Mouse (Mus musculus) retina, postnatal 1 day (tissue): ENCODE measurements around the gene Megf8.
"Not testable (repeated sequence)": the region's sequence is repeated elsewhere in the genome, so short reads cannot be mapped to it uniquely, and the experiment has no call there.

Experiments used
- DNase-seq: peaks from one replicate; pipeline ENCODE4 v3.0.0-alpha.2; 2012

Gene Megf8

DNA sequence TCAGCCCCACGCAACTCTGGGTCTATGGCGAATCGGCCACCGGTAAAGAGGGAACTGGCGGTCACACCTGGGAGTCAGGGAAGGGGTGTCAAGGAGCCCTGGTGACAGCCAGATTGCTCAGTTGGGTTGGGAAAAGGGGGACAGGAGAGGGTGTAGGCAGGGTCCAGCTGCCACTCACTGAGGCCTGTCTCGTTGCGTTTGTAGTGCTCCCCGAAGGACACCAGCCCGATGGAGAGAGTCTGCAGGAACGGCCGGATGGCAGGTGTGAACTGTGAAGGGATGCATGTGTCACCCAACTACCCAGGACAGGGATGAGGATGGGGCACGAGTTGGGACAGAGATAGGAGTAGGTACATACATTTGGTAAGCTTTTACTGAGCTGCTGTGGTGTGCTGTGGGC is 68.3 kb downstream of the Megf8 start:
- no peak for DNase-seq

DNA sequence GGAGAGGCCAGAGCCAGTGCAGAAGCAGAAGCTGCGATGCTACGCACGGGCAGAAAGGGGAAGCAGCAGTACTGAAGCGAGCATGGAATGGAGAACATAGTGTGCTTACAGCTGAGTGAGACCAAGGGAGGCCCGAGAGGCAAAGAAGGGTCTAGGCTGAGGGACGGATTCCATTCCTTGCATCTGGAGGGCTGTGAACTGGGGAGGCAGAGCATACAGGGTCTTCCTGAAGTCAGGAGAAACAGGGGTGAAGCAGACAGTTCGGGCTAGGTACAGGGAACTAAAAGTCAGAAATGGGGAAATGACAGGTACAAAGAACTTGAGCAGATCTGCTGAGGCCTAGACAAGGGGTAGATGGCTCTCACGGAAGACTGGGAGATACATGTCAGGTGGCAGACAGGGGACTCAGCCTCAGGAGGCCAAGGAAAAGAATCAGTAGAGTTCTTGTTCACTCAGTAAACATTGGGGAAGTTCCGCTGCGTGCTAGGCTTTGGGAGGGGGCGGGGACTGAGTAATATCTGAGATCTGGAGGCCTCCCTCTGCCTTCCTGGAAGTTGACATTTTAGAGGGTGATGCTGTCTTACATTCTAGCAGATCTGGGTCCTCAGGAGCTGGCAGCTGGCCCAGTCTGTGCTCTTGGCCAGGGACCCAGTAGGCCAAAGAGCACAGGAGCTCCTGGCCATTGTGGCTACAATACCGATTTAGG is 69.0 kb downstream of the Megf8 start:
- no peak for DNase-seq

DNA sequence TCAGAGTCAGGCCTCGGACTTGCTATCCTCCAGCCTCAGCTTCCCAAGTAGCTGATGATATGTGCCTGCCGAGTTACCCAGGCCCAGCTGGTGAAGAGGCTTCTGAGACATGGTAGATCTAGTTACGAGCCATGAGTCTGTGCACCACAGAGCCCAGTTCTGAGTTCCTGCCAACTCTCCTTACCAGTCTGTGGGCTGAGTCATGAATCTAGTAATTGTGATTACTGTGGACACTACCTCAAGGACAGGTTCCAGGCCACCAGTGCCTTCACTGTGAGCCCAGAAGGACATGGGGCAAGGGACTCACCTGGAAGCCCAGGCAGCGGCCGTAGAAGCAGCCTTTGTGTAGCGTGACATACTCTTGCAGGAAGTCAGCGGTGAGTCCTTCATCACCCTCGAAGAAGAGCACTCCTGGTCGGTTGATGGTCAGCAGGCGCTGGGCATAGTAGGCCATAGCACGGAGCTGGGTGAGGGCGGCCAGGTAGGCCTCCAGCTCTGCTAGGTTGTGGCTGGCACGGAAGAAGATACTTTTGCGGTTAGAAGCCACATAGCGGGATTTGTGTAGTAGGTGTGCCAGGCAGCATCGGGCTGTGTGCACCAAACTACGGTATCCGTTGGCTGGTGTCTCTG is 71.0 kb downstream of the Megf8 start:
- DNase-seq = no peak

DNA sequence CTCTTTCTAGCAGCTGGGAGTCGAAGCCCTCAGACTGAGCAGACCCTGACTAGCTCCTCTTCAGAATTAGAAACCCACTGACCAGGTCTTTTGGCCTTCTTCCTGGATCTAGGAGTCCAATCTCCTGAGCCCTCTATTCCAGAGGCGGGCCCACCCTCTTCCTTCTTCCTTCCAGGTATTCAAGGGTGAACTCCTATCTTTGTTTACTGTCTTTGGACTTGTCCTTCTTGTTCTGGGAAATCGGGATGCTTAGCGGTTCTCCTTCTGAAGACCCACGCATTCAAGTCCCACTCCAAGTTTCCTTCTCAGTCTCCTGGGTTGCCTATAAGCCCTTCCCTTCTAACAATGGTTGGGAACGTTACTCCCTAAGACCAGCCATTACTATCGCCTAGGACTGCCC is 72.0 kb downstream of the Megf8 start:
- DNase-seq = no peak

DNA sequence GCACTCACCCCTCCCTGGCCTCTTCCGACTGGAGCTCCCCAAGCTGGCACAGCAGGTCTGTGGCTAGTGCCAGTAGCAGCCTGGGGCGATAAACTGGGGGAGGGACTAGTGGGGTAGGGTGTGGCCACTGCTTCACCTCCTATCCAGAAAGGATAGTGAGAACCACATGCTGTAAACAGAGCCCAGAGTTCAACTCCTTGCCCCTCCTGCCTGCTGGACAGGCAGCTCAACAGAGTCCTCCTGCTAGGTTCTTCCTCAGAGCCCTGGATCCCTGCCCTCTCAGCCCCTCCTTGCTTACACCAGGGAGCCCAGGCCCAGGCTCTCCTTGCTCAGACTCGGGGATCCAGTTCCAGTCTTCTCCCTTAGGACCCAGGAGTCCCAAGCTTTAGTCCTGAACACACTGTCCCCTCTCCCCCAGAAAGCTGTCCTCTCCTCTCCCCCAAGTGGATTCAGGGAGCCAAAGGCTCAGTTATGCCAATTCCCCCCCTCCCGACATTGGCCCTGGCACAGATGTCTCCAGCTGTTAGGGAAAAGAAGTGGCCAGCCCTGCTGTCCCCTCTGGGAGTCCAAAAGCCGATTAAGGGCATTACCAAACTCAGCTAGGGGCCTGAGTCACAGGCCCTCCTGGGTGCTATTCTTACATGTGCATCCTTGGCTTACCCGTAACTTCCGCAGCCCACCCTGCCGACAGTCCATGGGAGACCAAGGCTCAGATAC is 73.2 kb downstream of the Megf8 start:
- no peak for DNase-seq

DNA sequence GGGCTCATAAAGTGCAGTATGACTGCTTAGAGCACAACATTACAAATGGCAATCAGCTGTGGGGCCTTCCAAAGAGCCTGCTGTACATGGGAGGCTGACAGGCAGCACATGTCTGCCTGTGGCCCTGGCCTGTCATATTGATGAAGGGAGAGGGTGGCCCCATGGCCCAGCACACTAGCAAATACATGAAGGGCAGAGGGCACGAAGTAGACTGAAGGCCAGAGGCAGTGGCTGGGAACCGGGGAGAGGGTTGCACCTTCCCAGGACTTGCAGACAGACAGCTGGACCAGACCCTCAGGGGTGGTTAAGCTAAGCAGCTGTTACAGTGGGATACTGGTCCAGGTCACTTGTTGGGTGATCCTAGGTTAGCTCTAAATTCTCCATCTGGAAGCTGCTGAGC is 74.0 kb downstream of the Megf8 start:
- DNase-seq = no peak

DNA sequence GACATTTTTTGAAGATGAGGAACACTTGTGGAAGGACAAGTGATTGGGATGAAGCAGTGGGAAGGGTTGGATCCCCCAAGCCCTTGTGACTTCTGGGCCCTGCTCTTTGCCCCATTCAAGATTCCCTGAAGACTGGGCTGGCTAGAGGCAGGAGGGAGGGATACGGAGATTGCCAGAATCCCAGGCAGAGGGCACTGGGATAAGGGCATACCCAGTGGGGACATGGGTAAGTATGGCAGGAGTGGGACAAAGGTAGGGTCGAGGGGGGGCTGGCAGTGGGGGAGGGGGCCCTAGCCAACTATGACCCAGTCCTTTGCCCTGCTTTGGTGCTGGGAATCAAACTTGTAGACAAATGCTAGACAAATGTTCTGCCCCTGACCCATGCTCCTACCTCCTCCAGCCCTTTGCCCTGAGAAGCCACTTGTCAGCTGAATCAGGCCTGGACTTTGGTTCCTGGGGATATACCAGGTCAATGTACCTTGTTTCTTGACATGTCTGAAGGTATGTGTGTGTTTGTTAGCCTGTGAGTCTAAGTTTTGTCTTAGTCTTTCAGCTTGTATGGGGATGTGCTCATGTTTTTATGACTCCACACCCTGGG is 75.0 kb downstream of the Megf8 start:
- no peak for DNase-seq

DNA sequence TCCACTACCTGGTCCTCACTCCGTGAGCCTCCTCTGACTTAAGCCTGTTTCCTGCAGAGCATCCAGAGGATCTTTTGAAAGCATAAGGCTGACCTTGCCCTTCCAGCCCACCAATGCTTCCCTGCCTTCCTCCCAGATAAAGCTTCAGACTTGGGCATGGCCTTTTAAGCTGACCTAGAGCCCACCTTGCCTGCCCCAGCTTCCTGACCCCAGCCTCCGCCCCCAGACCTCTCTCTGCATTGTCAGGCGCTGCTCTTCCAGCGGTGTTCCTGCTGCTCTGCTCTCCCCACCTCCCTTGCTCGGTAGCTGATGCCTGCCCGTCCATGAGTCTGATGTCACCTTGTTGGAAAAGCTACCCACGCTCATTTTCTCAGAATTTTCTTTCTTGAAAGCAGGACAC is 75.9 kb downstream of the Megf8 start:
- no peak for DNase-seq

DNA sequence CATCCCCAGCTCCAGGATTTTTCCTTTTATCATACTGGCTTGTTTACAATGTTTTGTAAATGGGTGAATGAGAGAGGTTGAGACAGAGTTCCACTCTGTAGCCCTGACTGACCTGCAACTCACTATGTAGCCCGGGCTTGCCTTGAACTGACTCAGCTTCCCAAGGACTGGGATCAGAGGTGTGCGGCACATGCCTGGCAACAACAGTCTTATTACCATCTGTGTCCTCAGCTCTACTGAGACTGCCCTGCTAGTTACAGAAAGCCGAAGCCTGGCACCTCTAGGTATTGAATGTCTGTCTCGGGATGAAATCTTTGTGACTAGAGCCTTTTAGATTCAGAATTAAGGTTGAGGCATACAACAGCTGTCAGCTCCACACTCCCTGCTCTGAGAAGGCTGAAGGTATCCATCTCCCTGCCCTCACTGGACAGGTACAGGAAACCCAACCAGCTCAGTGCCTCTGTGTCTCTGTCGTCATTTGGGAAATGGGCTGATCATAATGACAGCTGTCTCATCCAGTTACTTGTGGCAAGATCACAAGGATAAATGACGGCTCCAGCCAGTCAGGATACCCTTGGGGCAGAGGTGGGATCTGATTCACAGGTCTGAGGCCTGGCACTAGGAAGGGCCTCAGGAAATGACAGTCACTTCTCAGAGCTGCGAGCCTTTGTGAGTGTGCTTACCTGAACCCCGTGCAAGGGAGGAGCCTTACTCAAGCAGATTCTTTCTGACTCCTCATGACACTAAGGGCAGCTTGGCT is 76.7 kb downstream of the Megf8 start:
- peak; percentile 28 for DNase-seq

DNA sequence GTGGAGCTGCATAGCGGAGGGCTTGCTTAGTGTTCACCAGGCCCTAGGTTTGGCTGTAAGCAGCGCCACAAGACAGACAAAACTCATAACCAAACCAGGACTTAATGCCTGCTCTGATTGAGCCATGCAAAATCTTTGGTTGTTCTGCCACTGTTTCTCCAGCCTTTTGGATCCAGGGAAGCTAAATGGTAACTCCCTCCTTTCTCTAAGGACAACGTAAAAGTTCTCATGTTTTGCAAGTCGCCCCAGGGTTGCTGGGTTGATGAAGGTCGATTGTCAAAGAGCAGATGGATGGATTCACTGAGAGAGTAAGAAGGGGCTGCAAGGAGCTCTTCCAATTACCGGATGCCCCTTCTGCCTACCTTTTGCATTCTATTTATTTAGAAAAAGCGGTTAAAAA is 77.8 kb downstream of the Megf8 start:
- no peak for DNase-seq

DNA sequence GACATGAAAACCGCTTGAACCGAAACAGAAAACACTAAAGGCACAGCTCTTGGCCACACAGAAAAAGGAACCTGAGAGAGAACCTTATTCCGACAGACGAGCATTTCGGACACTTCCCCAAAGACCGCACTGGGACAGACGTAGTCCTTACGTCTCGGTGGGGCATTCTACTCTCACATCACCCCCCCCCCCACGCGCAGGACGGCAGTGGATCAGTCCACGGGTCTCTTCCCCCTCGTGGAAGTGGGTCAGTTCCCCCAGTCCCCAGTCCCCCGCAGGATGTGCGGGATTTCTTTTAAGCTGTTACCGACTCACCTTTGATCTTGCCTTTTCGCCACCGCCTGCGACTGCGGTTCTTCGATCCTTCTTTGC is 78.2 kb downstream of the Megf8 start:
- DNase-seq = no peak

DNA sequence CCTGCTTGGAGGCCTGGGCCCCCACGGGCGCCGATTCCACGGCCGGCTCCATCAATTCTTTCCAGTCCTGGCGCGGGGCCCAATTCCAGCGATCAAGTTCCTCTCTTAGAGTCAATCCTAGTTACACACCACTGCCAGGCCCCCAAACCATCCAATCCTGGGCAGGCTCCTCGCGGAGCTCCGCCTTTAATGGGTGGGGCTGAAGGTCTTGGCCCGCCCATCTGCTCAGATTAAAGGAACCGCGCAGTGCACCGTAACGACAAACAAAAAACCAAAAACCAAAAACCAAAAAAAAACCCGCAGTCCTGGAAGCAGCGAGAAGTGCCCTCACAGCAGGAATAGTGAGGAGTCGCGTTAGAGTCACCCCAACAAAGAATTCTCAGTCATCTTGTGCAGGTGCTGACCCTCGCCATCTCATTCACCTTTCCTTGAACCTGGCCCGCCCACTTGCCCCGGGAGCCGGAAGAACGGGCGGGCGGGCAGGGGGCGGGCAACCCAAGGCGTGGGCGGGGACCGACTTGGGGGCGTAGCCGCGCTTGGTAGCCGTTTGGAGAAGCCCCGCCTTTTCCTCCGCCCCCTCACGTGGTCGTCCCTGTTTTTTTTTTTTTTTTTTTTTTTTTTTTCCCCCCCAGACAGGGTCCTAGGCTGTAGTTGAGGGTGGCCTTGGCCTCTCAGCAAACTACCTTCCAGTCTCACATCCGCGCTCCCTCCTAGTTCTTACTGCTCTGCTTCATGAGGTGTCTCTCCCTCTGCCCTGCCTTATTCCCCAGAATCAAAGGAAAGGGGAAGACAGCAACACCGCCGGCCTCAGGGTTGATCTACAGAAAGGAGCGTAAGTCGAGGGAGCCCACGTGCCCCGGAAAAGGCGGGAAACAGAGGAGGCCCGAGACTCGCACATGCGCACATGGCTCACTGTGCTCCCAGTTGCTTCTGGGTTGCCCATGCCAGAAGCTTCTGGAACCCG is 78.9 kb downstream of the Megf8 start:
- DNase-seq = peak; percentile 96

DNA sequence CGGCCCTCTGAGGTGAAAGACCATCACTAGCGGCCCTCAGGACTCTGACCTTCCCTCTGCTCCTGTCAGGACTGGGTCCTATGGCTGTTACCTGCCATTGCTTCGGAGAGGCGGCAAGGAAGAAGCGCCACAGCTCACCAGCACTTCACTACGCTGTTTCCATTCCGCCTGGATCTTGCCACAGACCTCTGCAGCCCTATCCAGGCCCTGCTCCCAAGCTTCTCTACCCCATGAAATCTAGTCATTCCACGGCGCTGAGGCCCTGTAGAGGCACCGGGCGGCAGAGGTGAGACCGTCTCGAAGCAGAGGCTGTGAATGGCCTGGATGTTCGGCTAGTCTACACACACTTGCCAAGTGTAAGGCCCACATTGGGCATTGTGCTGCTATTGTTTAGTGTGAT is 79.7 kb downstream of the Megf8 start:
- DNase-seq = no peak

DNA sequence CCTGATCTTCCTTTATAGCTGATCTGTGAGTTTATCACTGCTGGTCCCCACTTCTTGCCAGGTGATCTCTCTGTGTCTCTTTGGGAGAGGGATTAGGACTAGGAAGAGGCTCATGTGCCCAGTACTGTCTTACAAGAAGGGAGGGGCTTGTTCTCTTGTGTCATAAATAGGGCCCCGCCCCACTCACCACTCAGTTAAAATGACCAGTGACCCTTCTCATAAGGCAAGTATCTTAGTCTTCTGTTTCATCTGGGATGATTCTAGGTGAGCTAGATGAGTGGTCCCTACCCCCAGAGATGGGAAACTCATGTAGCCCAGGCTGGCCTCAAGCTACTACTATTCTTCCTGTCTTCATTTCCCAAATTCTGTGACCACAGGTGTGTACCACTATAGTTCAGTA is 81.6 kb downstream of the Megf8 start, which contains the start of gene Lipe:
Lipe (minus strand) TSS at position 101 of the 400 bp plus-strand sequence.
- no peak for DNase-seq

DNA sequence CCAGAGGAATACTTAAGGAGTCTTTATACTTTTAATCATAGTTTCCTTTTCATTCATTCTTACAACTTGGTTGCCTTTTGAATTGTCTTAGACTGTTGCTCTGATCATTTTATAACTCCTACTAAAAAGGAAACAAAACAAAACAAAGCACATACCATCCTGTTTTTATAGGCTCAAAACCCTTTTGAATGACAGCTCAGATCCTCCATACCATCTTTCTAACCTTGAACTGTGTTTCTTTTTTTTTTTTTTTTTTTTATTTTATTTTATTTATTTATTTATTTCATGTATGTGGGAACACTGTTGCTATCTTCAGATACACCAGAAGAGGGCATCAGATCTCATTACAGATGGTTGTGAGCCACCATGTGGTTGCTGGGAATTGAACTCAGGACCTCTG is 82.1 kb downstream of the Megf8 start:
- DNase-seq = not testable (repeated sequence)

DNA sequence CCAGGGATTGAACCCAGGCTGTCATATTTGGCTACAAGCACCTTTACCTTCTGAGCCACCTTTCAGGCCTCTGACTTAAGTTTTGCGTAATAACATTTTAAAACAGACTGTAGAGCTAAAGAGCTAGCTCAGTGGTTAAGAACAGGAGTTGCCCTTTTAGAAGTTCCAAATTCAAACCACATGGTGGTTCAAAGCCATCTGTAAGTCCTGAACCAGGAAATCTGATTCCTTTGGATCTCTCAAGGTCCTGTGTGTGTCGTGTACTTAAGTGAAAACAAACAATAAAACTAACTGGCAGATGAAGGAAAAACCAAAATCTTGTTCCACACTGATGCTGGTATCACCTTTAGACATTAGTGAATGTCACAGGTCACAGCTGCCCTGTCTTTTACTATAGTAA is 84.6 kb downstream of the Megf8 start:
- DNase-seq = no peak

DNA sequence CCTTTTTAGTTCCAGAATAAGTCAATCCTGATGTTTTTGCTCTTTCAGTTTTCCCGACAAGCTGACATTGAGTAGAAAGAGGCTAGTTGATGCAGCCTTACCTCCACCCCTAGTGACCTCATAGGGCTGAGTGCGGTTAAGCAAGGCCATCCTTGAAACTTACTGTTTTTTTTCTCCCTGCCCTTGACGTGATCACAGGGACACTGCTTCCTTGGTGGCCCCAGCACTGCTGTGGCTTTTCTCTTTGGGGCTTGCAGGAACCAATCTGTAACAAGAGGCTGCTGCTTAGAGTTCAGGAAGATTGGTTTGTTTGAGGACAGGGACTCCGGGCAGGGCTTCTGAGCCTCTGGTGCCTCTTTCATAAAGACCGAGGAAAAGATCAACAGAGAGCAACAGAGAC is 85.0 kb downstream of the Megf8 start:
- DNase-seq = no peak

DNA sequence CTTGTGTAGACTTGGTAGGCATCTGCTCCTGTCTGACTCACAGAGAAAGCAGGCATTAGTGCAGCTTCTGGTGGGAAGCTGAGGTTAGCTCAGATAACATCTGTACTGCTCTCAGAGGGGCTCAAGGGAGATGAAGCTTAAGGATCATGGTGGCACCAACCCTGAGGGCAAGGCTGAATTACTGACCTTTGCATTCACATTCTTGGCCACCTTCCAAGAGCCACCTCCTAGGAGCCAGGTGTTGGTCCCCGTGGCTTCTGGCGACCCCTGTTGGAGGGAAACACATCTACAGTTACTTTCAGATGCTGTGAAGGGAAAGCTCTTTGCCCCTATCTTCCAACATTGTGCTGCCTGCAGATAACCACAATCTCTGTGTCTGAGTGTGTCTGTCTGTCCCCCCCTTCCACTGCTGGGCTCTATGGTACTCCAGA is 85.7 kb downstream of the Megf8 start:
- peak; percentile 88 for DNase-seq

DNA sequence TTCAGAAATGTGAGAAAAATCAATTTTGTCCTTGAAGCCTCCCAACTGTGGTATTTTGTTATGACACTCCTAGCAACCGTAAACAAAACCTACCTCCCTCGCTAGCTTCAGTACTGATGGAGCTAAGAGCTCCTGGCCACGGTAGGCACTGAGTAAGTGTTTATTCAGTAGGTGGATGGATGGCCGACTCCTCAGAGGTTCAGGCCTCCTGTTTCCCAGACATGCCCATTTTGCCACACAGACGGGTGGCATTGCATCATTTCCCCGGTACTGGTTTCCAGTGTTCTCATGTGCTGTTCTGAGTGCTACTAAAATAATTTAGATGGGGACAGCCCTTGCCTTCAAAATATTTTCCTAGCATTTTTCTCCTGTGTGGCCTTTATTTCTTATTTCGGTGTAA is 89.5 kb downstream of the Megf8 start:
- DNase-seq = no peak

DNA sequence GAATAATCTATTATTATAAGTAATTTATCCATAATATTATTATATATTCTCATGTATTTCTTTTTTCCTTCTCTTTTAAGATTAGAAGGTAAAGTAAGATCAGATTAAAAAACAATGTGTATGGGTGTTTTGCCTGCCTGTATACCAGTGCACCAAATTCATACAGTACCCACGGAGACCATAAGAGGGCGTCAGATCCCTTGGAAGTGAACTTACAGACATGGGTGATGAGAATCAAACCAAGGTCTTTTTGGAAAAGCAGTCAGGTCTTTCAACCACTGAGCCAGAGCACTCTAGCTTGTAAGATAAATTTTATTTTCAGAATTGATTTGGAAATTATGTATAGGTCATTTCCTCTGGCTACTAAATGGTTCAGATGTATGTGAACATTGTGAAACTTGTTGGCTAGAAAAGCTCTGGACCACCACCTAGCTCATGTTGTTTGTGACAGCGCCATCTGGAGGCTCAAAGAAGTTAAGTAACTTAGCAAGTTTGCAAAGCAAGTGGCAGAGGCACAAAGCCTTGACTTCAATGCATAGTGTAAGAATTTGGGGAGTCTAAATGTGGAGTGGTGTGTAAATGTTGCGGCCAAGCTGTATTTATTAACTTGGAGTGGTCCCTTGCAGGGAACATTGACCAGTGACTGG is 92.3 kb downstream of the Megf8 start:
- DNase-seq = peak; percentile 69

DNA sequence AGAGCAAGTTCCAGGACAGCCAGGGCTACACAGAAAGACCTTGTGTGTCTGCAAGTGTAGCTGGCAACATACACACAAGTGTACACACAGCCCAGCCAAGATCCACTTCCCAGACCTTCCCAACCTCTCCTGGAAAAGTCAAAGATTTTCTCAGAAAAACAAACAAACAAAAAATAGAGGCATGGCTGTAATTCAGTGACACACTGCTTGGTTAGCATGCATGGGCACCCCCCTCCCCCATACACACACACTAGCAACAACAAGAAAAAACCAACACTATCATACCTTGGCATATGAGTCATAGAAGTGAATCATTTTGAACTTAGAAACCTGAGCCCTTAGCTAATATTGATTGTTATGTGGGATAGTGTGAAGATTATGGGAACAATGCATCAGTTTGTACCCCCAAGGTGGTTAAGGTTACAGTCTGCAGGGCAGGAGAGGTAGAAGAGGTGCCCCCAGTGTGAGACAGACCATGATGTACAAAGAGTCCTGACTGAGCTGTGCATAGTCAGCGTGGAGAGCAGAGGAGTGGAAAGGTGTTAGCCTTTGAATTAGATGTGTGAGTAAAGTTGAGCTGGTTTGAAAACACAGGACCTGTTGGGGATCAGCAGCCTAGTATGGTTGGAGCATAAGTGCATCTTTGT is 94.1 kb downstream of the Megf8 start:
- no peak for DNase-seq
